Mouse (Mus musculus) stomach, postnatal 0 days (tissue): Measurements from ENCODE around the gene Utp18.

Source experiments
- CTCF ChIP-seq: IDR thresholded peaks from 2 replicates; pipeline ENCODE4 v1.5.1; 2016; ENCODE audit warnings: antibody characterized with exemption, low read depth, mild to moderate bottlenecking, moderate library complexity
- EP300 ChIP-seq: optimal IDR thresholded peaks from 2 replicates; pipeline ENCODE3; 2016; ENCODE audit warnings: antibody characterized with exemption

DNA sequence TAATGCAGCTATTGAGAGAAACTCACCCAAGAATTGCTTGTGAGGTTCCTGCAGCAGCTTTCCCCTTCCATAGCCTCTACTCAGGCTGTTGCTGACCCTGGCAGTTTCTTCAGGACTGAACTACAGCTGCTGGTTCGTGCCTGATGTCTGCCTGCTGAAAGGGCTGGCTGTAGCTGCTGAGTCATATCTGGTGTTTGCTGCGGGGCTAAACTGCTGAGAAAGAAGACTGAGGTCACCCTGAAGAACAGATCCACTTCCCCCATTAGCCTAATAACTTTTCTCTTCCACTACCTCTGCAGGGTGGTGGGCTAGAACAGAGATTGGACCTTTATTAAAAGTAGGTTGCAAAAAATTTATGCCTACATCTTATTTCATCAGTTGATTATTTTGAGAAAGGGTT is 49.8 kb downstream of the Utp18 start:
- no peak for TF ChIP-seq CTCF
- no peak for TF ChIP-seq EP300
